Mouse (Mus musculus): Measurements from ENCODE around the gene Alg3.
A peak's percentile ranks its signal among the peaks of the same experiment; 100 is the strongest.

Gene Alg3

DNA sequence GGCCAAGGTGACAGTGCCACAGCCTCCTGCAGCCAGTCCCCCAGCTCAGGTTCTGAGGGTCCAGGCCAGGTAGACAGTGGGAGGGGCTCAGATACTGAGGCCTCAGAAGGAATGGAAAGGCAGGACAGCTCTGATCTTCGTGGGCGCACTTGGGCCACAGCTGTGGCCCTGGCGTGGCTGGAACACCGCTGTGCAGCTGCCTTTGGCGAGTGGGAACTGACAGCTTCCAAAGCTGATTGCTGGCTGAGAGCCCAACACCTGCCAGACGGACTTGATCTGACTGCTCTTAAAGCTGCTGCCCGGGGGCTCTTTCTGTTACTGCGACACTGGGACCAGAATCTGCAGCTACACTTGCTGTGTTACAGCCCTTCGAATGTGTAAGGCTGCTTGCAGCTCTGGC lies 6.8 kb downstream of the Alg3 start:
- no peak for DNase-seq (ENCODE audit: low spot score in 2 of 2)

DNA sequence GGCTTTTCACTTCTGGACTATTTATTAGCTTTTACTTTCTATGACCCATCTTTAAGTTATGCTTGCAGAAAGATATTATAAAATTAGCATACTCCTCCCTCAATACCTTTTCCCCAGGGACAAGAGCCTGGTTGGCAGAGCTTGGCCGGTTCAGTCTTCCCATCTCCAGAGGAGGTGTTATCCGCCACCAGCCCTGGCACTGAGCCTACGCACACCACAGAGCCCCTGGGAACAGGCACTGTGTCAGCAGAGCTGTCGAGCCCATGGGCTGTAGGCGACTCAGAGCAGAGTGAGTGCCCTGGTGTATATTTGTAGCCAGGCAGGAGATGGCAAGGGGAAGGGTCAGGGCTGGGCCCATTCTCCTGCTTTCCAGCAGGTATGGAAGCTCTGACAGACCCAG lies 11.0 kb downstream of the Alg3 start:
- no peak for DNase-seq (ENCODE audit: low spot score in 2 of 2)

DNA sequence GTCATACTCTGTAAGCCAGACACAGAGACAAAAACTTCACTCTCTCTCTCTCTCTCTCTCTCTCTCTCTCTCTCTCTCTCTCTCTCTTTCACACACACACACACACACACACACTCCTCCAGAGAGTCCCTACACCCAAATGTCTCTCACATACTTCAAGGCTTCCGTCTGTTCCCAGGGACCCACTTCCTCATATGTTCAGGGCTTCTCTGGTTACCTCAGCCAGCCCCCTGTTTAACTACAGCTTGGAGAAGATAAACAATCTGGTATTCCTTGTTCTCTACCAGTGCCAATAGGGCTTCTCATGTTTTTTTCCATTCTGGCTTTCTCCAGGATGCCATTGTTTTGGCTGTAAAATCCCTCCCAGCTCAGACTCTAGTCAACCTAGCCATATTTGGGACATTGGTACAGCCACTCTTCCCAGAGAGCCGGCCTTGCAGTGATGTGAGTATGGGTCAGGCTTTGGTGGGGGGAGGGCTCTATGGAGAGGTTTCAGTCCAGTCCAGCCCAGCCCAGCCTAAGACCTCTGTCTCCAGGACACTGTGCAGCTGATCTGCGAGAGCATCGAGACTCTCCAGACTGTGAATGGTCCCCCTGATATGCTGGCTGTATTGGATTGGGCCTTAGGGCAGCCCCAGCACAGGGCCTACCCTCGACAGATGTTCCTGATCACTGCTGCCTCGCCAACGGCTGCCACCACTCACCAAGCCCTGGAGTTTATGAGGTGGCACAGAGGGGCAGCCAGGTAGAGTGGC lies 14.7 kb downstream of the Alg3 start:
- no peak for DNase-seq (ENCODE audit: low spot score in 2 of 2)

DNA sequence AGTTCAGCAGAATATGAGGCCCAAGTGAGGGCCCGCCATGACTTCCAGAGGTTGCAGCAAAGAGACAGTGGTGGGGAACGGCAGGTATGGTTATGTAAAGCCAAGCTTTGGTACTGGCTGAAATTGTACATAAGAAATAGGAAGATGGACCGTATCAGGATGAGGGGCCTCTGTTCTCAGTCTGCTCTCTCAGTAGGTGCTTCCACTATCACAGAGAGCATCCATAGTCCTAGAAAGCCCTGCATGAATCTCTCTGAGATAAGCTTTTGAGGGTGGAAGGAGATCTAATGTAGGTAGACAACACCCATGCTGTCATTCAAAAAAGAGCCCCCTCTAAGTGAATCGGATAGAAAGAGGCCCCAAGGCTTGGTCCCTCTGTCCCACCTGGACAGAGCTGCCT lies 15.8 kb downstream of the Alg3 start:
- no peak for DNase-seq (ENCODE audit: low spot score in 2 of 2)

DNA sequence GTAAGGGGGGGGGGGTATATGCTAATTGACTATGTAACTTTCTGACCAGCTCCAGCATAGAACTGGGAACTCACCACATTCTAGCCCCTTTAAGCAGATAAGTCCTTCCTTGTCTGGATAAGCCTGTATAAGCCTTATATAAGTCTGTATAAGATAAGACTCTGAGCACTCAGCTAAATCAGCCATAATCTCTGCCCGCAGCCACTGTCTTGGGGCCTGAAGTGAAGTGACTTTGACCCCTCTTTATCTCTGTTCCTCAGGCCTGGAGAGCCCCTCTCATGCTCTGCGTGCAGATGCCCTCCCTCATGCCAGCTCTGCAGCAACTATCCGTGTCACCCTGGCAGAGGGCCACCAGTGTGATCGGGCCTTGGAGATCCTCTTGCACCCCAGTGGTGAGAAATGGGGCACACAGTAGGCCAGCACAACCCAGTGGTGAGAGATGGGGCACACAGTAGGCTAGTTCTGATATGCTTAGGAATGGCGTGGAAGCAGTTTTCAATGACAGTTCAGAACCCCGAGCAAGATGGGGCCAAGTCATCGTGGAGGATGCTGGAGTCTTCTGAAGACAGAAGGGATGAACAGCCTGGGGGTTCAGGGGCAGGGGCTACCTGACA lies 16.4 kb downstream of the Alg3 start:
- DNase-seq (ENCODE audit: low spot score in 2 of 2), result no peak

DNA sequence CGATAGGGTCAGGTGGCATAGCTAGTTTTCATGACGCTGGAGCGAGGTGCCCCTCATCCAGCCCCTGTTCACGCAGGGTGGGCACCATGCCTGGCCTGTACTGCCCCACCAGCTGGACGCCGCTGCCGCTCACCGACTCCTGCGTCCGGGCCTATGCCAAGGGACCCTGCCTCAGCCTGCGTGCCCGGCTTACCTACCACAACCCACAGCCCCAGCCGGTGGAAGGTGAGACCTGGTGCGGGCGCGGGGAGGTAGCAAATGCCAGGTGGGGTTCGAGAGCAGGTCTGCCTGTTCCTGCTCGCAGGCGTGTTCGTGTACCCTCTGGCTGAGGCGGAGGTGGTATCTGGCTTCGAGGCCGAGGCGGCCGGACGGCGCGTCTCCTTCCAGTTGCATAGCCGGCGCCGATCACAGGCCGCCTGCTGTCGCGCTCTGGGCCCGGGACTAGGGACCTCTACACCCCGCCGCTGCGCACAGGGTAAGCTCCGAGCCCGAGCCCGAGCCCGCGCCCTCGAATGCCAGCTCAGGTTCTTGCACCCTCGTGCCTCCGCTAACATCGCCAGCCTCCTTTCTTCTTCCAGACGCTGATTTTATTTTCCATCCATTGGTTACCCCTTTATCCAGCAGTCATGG lies 20.3 kb downstream of the Alg3 start:
- no peak for DNase-seq (ENCODE audit: low spot score in 2 of 2)

DNA sequence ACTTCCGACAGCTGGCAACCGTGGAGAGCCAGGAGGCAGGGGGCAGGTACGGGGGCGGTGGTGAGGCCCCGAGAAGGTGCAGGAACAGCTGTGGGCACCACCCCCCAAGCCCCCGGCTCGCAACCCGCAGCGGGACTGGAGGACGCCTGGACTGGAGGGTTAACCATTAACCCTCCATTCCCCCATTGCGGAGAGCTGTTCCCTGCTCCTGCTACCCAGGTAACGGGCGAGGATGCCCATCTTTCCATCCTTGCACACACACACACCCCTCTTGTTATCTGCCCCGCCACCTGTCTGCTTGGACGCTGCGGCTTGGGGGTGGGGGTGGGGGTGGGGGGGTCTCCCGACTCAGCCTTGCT lies 20.9 kb downstream of the Alg3 start:
- no peak for DNase-seq (ENCODE audit: low spot score in 2 of 2)

DNA sequence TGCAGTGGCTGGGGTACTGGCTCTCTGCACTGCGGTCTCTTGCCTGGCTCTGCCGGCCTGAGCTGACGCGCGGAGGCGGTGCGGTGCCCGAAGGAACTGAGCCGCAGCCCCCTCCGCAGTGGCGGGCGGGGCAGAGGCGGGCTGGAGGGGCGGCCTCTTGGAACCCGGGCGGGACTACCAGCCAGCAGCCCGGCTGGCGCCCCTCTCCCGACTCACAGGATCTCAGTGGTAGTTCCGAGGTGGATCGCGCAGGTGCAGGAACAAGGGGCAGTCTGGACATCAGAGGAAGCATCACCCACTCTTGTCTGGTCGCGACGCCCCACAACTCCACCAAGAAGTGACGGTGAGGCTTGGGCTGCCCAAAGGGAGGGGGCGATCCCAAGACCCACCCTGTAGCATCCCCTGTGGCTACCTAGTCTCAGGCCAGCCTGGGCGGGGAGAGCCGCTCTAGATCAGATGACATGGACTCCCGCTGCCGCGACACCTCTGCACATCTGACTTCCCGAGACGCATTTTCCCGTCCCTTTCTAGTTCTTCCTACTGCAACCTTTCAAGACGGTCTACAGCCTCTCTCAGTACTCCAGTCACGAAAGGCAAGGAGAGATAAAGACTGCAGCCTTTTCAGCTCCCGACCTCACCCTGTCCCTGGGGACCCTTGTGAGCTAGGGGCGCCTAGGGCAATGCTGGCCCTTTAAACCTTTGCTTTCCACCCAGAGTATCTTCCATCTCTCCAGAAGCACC lies 21.4 kb downstream of the Alg3 start:
- peak in 1 of 2 experiments; percentile 66 for DNase-seq (ENCODE audit: low spot score in 2 of 2)

DNA sequence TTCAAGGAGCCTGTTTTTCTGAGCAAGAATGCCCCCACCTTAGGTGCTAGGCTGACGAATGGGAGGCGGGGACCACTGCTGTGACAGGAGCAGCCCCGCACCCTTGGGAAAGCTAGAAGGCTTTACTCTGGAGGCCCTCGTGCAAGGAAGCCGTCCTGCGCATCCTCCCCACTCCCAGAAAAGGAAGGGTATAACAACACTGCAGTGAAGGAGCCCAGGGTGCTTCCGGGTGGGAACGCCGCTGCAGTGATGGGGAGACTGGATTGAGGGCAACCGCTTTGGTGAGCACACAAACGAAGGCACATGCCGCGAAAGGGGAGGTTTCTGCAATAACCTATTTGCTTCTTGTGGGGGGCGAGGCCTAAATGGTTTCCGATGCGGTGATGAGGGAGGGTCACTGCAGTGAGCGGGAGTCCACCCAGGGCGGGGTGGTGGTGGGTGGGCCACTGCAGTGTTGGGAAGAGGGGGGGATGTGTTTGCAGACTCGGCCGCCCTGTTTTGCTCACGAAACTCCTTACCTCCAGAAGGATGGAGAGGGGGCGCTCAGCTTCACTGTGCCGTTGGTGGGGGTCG lies 22.1 kb downstream of the Alg3 start, which contains the start of gene Vwa5b2:
Gene Vwa5b2 (plus strand): TSS at position 106 of the 573 bp plus-strand sequence.
- peak in 1 of 2 experiments; percentile 19 for DNase-seq (ENCODE audit: low spot score in 2 of 2)

DNA sequence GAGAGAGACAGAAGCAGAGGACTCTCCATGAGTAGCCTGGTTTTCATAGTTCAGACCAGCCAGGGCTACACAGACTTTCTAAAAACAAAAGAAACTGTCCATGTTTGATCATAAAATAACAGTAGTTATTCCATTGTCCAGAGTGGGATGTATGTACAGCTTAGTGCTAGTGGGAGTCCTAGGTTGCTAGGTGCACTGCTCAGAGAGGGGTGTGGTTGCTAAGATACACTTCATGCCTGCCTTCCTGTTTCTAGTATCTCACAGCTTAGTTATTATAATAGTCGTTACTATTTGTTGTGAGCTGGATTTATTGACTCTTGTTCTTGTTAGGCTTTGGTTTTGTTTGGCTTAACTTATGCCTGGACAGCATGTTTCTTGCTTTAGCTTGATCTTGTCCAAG lies 46.5 kb downstream of the Alg3 start:
- no peak for DNase-seq (ENCODE audit: low spot score in 2 of 2)

DNA sequence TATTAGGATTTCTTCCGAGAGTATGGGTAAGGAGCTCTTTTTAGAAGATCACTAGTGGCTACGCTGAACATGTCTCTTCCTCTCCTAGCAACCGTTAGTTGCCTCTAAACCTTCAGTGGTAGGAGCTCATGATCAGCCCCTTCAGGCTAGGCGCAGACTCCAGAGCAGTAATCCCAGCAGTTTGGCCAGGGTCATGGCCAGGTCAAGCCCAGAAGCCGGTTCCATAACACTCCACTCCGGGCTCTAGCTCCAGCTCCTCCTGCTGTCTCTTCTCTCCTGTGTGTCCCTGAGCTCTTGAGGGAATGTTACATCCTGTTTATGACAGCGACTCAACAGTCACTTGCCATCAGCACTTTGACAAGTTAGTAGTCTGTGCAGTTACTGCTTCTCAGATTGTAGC lies 54.2 kb downstream of the Alg3 start:
- DNase-seq (ENCODE audit: low spot score in 2 of 2), result no peak
